Mouse (Mus musculus) T-cell, adult 2 months (primary cell): ENCODE measurements around the gene Cd2.

Experiments used
- DNase-seq: peaks from one replicate; pipeline ENCODE4 v3.0.0; 2022; ENCODE audit warnings: low spot score

The Cd2 gene

DNA sequence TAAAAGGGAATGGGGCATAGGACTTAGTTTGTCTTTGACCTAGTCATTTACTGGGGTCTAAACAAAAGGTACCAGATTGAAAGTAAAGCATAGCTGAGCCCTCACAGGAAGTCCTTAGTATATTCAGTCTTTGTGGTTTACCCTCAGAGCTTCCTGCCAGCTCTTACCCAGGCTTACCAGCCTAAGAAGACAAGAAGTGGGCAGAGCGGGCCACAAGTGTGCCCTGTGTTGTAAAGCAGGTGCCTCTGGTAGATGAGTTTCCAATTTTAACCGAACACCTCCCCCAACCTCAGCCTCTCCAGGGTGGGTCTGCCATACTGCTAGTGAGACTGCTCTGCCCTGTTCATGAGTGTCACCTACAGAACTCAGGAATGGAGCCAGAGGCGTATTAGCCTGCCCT, 12.9 kb downstream of the Cd2 start:
- DNase-seq, result peak; percentile 90

- DNase-seq, result no peak
These were observed 13.5 kb downstream of the Cd2 start for GRCm38 (mm10) chr3:101274041-101274770.

DNA sequence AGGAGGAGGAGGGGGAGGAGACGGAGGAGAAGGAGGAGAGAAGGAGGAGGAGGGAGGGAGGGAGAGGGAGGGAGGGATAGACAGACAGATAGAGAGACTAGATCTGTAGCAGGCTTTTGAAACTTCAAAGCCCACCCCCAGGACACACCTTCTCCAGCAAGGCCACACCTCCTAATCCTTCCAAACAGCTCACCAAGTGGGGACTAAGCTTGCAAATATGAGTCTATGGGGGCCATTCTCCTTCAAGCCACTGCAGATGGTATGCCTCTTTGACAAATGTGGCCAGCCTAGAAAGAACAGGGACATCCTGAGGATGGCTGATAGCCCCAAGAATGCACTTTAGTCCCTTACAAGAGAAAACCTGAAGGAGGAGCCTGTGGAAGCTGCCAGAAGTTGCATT, 15.6 kb downstream of the Cd2 start:
- DNase-seq, result no peak

DNA sequence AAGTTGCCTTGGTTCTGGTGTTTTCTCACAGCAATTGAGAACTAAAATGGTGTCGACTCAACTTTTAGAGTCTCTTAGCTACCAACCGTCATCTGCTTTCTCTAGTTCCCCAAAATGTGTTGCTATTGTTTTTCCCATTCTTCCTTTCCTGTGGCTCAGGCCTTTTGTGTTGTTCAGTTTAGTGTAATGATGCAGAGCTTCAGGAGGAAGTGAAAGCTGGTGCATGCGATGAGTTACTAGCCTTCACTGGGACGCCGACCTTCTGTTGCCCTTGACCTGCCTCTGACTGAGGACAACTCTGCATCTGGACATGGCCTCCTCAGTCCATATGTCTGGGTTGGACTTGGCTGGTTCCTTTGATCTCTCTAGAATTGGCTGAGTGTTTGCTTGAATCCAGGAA, 16.9 kb downstream of the Cd2 start:
- DNase-seq, result no peak

DNA sequence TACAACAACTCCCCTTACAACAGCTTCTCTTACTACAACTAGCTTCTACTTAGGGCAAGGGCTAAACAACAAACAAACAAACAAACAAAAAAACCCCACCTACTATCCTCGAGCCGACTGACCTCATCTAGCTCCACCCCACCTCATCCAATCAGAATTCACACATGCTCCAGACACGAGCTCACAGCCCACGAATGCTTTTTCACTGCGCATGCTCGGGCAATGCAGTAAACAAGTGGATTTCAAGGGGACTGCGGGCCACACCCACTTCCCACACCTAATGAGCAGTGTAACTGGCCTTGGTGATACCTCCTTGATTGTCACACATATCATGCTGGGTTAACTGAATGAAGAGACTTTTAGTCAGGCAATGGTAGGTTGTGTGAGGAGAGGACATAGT, 19.4 kb downstream of the Cd2 start:
- no peak for DNase-seq

DNA sequence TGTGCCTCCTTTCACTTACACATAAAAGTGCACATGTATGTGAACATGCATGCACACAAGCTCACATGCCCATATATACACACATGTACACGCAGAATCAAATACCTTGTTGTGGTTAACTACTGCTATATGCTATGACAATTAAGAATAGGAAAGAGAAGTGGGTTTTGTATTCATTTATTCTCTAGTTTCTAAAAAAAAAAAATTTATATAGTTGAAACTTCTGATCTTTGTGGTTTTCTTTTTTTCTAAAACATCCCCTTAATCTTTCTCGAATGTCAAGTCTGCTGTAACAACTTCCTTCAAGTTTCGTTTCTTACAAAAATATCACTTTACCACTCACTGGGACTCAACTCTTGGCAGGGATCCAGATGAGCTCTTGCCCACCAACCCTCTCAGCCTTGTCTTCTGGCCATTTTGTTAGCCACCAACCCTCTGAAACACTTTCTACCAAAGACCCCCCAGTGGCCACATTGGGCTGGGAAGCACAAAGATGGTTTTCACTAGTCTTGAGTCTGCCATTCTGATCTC, 22.1 kb downstream of the Cd2 start:
- no peak for DNase-seq

- DNase-seq, result no peak
These were observed 28.8 kb downstream of the Cd2 start for GRCm38 (mm10) chr3:101258976-101259375.

- DNase-seq, result no peak
These were observed 31.6 kb downstream of the Cd2 start for GRCm38 (mm10) chr3:101256090-101256489.

GRCm38 (mm10) chr3:101252141-101252540, 35.6 kb downstream of the Cd2 start:
- no peak for DNase-seq

GRCm38 (mm10) chr3:101249846-101250245, 37.9 kb downstream of the Cd2 start:
- no peak for DNase-seq

- no peak for DNase-seq
These were observed 42.5 kb downstream of the Cd2 start for GRCm38 (mm10) chr3:101245212-101245611.

- no peak for DNase-seq
These were observed 44.7 kb downstream of the Cd2 start for GRCm38 (mm10) chr3:101243002-101243401.

DNA sequence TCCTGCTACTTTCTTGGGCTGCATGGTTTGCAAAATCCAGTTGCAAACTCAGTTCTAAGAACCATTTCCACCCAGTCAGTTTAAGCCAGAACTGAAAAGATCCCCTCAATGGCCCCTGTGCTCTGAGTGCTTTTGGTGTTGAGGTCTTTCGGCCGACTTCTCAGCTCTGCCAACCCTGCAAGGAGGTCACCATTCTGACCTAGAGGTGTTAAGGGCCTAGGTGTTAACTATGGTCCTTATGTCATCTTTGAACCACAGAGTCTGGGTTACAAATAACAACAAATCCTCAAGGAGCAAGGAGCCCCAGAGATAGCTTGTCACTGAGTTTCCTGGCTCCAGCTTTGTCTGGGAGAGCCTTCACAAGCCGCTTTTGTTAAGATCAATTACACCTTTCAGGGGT, 45.9 kb downstream of the Cd2 start:
- DNase-seq, result no peak

- no peak for DNase-seq
These were observed 46.9 kb downstream of the Cd2 start for GRCm38 (mm10) chr3:101240859-101241258.

DNA sequence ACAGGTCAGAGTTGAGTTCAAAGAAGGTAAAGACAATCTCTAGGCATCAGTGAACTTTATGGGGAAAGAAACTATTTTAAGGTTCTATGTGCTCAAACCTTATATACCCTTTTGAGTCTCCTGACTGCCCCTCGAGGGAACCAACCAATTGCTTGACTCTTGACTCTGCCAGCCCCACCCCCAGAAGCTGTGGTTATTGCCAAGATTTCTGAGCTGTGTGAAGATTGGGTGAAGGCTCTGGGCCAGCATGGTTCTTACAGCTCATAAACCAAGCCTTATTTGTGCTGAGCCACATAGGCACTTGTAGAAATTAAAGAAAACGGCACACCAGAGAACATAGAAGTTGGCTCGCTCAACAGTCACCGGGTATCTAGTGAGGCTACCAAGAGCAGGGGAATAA, 48.5 kb downstream of the Cd2 start:
- DNase-seq, result no peak

DNA sequence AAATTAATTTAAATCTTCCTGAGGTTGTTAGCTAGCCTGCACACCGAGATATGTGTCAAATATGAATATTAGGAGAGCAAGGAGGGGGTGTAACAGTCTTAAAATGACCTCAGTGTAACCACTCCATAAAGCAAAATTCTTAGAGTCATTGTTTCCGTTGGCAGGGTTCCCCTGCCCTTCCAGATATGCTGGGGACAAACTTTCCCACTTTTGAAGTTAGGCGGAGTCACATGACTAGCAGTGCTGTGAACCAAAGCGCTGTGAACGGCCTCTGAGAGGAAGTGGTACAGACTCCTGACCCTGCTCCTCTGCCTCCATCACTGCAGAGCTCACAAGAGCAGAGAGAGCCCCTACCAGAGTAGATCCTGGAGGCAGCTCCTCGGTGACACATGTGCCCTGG, 49.0 kb downstream of the Cd2 start:
- no peak for DNase-seq

DNA sequence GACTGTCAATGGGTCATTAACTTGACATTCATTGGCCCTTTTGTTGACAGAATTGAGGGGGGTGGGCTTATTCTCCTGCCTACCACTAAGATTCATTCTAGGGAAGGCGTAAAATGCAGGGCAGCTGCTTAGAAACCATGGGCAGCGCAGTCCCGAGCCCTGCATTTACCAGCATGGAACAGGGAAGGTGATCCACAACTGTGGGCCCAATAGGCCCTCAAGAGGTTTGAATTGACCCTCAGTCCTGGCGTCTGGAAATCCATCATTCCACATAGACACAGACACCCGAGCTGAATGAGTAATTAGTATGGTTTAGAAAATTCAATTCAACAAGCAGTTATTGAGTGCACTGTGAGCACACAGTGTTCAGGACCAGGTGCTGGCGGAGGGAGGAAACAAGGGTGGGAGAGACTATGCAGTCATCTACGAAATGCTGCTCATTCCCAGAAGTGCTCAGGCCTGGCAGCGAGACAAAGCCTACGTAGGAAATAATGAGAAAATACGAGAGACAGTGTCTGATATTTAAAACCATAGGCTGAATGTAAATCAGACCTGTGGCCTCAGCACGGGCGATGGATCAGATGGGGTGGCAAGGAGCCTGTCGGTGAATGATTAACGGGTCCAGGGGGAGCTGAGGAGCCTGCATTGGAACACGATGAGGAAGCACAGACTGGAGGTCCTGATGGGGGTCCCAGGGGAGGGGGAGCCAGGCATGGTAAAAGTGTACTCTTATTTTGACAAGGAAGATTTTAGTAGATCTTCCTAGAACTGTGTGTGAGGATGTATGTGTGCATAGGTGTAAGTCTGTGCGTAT, 50.5 kb downstream of the Cd2 start:
- no peak for DNase-seq

GRCm38 (mm10) chr3:101236261-101236660, 51.5 kb downstream of the Cd2 start:
- DNase-seq, result peak; percentile 54

DNA sequence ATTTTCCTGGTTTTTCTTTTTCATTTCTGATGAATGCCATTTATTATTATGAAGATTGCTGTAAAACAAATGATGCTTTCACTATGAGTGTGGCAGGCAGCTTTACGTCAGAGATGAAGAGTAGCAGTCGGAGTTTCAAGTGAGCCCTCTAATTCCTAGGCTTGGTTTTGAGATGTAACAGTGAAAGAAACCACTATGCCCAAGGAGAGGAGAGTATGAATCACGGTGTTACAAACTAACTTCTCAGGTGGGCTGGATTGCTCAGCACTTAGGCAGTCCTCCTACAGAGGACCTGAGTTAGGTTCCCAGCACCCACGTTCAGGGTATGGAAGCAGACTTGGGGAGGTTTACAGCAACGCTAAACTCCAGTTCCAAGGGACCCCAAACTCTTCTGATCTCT, 52.4 kb downstream of the Cd2 start:
- DNase-seq, result no peak

- DNase-seq, result peak; percentile 62
These were observed 54.3 kb downstream of the Cd2 start for GRCm38 (mm10) chr3:101233424-101233823.

GRCm38 (mm10) chr3:101232570-101232969, 55.2 kb downstream of the Cd2 start:
- DNase-seq, result no peak

GRCm38 (mm10) chr3:101230201-101230600, 57.5 kb downstream of the Cd2 start:
- DNase-seq, result no peak

DNA sequence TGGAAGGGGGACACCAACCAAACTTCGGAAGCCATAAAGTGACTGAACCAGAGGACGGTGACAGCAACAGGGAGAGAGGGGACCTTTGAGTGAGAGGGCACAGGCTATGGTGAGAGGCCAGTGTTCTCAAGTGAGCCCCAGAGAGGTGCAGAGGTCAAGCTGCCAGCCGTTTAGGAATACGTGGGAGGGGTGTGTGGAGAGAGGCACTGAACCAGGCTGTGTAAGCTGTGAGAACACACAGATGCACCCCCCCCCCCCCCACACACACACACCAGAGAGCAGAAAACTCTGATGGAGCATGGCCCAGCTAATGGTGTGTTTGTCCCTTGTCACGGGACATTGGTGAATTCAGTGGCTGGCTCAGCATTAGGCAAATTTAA, 58.2 kb downstream of the Cd2 start:
- no peak for DNase-seq
